Mouse (Mus musculus) ES-E14 (cell line): ENCODE data around the gene Pnma1. TPM values are rescaled to one million over a fixed set of nuclear protein-coding genes. Genes with fewer than 3 reads are reported as not detected.

Experiments used
- DNase-seq: peaks from one replicate; pipeline ENCODE4 v3.0.0-alpha.2; 2013; ENCODE audit warnings: low read depth, low spot score
- H3K27ac ChIP-seq: 2 replicates; pipeline ENCODE4 v1.5.1; 2012; ENCODE audit warnings: low read depth, mild to moderate bottlenecking, low read length, moderate library complexity, mixed read lengths; ENCODE audit not compliant: poor library complexity, insufficient read depth, severe bottlenecking
- H3K36me3 ChIP-seq: 2 replicates; pipeline ENCODE4 v1.6.1; 2012; ENCODE audit warnings: mild to moderate bottlenecking, low read length, moderate library complexity, mixed read lengths; ENCODE audit not compliant: control insufficient read depth, poor library complexity, insufficient read depth, severe bottlenecking
- H3K4me1 ChIP-seq, 2 experiments: fragments of 150-350 bp in 1 of 2; sonication (generic) in 1 of 2; 2 replicates each; pipeline ENCODE4 v1.6.1; 2012; ENCODE audit warnings: low read length in 2 of 2, mild to moderate bottlenecking in 1 of 2, mixed read lengths in 1 of 2; ENCODE audit not compliant: control insufficient read depth in 2 of 2, insufficient read depth in 2 of 2, poor library complexity in 1 of 2
- H3K4me3 ChIP-seq, 2 experiments: fragments of 150-350 bp in 1 of 2; sonication (generic) in 1 of 2; 2 replicates each; pipeline ENCODE4 v1.5.1; 2012; ENCODE audit warnings: low read length in 2 of 2, low read depth in 1 of 2, mild to moderate bottlenecking in 1 of 2, mixed read lengths in 1 of 2; ENCODE audit not compliant: insufficient read depth in 1 of 2, poor library complexity in 1 of 2, severe bottlenecking in 1 of 2
- H3K9ac ChIP-seq: 2 replicates; pipeline ENCODE4 v1.6.1; 2012; ENCODE audit warnings: low read depth, mild to moderate bottlenecking, low read length, mixed read lengths; ENCODE audit not compliant: poor library complexity, insufficient read depth, severe bottlenecking
- H3K9me3 ChIP-seq: fragments of 150-350 bp; sonication (generic); 2 replicates; pipeline ENCODE4 v1.6.1; 2012; ENCODE audit warnings: low read depth, mild to moderate bottlenecking, low read length; ENCODE audit not compliant: control insufficient read depth, insufficient read depth
- CHD2 ChIP-seq: IDR thresholded peaks from 2 replicates; pipeline ENCODE4 v1.6.1; 2014; ENCODE audit warnings: mild to moderate bottlenecking, low read depth, low read length, inconsistent platforms
- HCFC1 ChIP-seq: IDR thresholded peaks from 2 replicates; pipeline ENCODE4 v1.6.1; 2012; ENCODE audit warnings: low read length, inconsistent platforms, borderline replicate concordance; ENCODE audit not compliant: insufficient read depth
- MAFK ChIP-seq: IDR thresholded peaks from 2 replicates; pipeline ENCODE4 v1.6.1; 2014; ENCODE audit warnings: mild to moderate bottlenecking, low read depth, low read length, inconsistent platforms; ENCODE audit not compliant: insufficient read depth
- ZC3H11A ChIP-seq: IDR thresholded peaks from 2 replicates; pipeline ENCODE4 v1.6.1; 2012; ENCODE audit warnings: low read depth, mild to moderate bottlenecking, inconsistent platforms, low read length, borderline replicate concordance
- ZNF384 ChIP-seq: IDR thresholded peaks from 2 replicates; pipeline ENCODE4 v1.6.1; 2012; ENCODE audit warnings: low read depth, low read length, inconsistent platforms
- in situ Hi-C, 2 experiments: fragments of 600-800 bp; cut with MboI; formaldehyde crosslinking; loops; one replicate each; pipeline ENCODE4 v1.15.1; 2025; ENCODE audit warnings: low sequenced_read_pairs in 2 of 2, inconsistent platforms in 1 of 2; ENCODE audit not compliant: unreplicated experiment in 2 of 2
- total RNA-seq: library from RNA; depleted of rRNA; stranded (reverse); fragments of 300-350 nt; gene quantifications from 2 replicates; pipeline ENCODE4 v1.2.3, GENCODE M21; 2012

The Pnma1 gene
- total RNA-seq, 1 experiment = 0.80 TPM

- Histone ChIP-seq H3K27ac (peak overlapping the region; percentile 9; the same call in 1 of the 2 replicates), H3K9me3 (no peaks in the 10 kb centered on the region), H3K4me3 (no peak overlapping the region), H3K36me3 (peaks cover 3% of the 10 kb centered on the region; the same call in 1 of the 2 replicates), H3K4me1 (peaks cover 12 to 43% of the 10 kb centered on the region in 2 experiments), H3K9ac (no peak overlapping the region)
- DNase-seq = no peak
- in situ Hi-C loops = no loop called here
- TF ChIP-seq MAFK = peak; percentile 46; the same call in 1 of the 2 replicates
- no peak for TF ChIP-seq HCFC1
These were observed 38.2 kb upstream of the Pnma1 start for GRCm38 (mm10) chr12:84186536-84186935.

GRCm38 (mm10) chr12:84185547-84185946 is 37.3 kb upstream of the Pnma1 start:
- DNase-seq = no peak
- Histone ChIP-seq H3K27ac (no peak overlapping the region), H3K4me3 (no peak overlapping the region), H3K9ac (no peak overlapping the region), H3K36me3 (peaks cover 3% of the 10 kb centered on the region; the same call in 1 of the 2 replicates), H3K9me3 (no peaks in the 10 kb centered on the region), H3K4me1 (peaks cover 7 to 41% of the 10 kb centered on the region in 2 experiments)
- in situ Hi-C loops = no loop called here
- TF ChIP-seq CHD2 (no peak), MAFK (no peak), HCFC1 (no peak), ZC3H11A (no peak), ZNF384 (no peak)

GRCm38 (mm10) chr12:84184979-84185378 is 36.7 kb upstream of the Pnma1 start:
- H3K36me3 ChIP-seq = peaks cover 3% of the 10 kb centered on the region; the same call in 1 of the 2 replicates
- H3K9ac ChIP-seq = no peak overlapping the region
- in situ Hi-C loops = no loop called here
- no peak for DNase-seq
- peaks cover 7 to 36% of the 10 kb centered on the region in 2 experiments for H3K4me1 ChIP-seq
- H3K4me3 ChIP-seq = no peak overlapping the region
- no peak for TF ChIP-seq HCFC1
- no peak for TF ChIP-seq MAFK
- no peak for TF ChIP-seq ZNF384
- TF ChIP-seq ZC3H11A = no peak
- no peak for TF ChIP-seq CHD2
- H3K27ac ChIP-seq = no peak overlapping the region
- no peaks in the 10 kb centered on the region for H3K9me3 ChIP-seq

GRCm38 (mm10) chr12:84181999-84182398 is 33.7 kb upstream of the Pnma1 start:
- no peak overlapping the region for H3K27ac ChIP-seq

DNA sequence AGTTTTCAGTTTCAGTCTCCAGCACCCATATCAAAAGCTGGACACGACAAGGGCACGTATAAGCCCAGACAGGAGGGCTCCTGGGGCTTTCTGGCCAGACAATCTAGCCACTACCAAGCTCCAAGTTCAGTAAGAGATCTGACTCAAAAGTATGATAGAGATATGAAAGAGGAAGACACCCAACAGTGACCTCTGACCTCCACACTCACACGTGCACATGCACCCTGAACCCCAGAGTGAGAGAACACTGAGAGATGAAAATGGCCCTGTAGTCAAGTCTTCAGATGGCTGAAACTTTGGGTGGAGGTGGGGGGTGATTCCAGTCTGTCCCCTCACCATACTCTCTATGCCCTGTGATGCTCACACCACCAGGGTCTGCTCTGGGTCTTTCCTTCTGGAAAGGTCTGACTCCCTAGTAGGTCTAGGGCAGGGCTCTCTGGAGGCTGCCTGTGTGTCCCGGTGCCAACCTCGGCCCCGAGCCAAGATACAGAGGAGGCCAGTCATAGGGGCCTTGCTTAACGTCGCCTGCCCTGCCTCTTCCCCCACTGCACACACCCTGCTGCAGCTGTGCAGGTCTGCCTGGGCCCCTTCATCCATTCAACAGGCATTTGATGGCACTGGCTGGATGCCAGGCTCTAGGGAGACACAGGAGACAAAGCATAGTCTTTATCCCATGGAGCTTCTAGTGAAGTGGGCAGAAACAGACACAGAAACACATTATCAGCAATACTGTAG is 32.6 kb upstream of the Pnma1 start:
- DNase-seq = no peak
- Histone ChIP-seq H3K9me3 (no peaks in the 10 kb centered on the region), H3K36me3 (no peaks in the 10 kb centered on the region; the same call in 1 of the 2 replicates), H3K27ac (no peak overlapping the region), H3K9ac (no peak overlapping the region), H3K4me3 (no peak overlapping the region), H3K4me1 (peaks cover 12 to 33% of the 10 kb centered on the region in 2 experiments; a peak in 3 of 4 replicates)
- in situ Hi-C loops = no loop called here
- TF ChIP-seq HCFC1 (no peak), CHD2 (no peak), ZC3H11A (no peak), ZNF384 (no peak), MAFK (no peak)

More at GRCm38 (mm10) chr12:84181999-84182398, 33.7 kb upstream of the Pnma1 start:
- no peak for DNase-seq
- in situ Hi-C loops = no loop called here
- H3K36me3 ChIP-seq = peaks cover 3% of the 10 kb centered on the region; the same call in 1 of the 2 replicates
- peaks cover 9 to 33% of the 10 kb centered on the region in 2 experiments; a peak in 3 of 4 replicates for H3K4me1 ChIP-seq
- no peak overlapping the region for H3K4me3 ChIP-seq
- no peak overlapping the region for H3K9ac ChIP-seq
- TF ChIP-seq CHD2 = no peak
- no peak for TF ChIP-seq MAFK
- TF ChIP-seq ZC3H11A = no peak
- TF ChIP-seq HCFC1 = no peak
- no peak for TF ChIP-seq ZNF384
- no peaks in the 10 kb centered on the region for H3K9me3 ChIP-seq
